Comparison of ENCODE assay signal across 13 mouse cellular contexts in genomic region chr4:45034693-45035628, GRCm38 (mm10). TPM values are rescaled to one million over a fixed set of nuclear protein-coding genes. Genes with fewer than 3 reads are reported as not detected.
DNase-seq lines count a peak whose midpoint lies in the region; ATAC-seq and TF ChIP-seq lines count a peak whose summit lies in the region.
"Had no signal": no experiment of that assay in that cellular context is flagged by ENCODE, and none has a peak within 500 bp of the region (broad histone marks: within the 10 kb centered on the region; RNA-seq: fewer than 3 reads in every experiment).

No protein-coding gene starts in this region.

- intact Hi-C loops in heart, postnatal 36 days (cut with DNase I), result no loop called here
- intact Hi-C loops in heart, postnatal 14 days (cut with DNase I), result no loop called here
- intact Hi-C loops in gastrocnemius, postnatal 36 days (cut with DNase I), result no loop called here

- H3K4me2 ChIP-seq in heart, postnatal 0 days (ENCODE audit: low read depth, low read length), result no peak overlapping the region
- H3K4me2 ChIP-seq in forebrain, embryonic 11.5 days (ENCODE audit: low read depth, low read length, severe bottlenecking), result no peak overlapping the region
- H3K4me2 ChIP-seq: embryonic facial prominence, embryonic 15.5 days; midbrain, embryonic 13.5 days had no signal

- 68% methylated on average over 16 of the region's 16 CpGs for WGBS in heart, postnatal 0 days
- WGBS in forebrain, embryonic 11.5 days, result 89% methylated on average over 16 of the region's 16 CpGs

- peak; percentile 42 for DNase-seq in heart, postnatal 0 days (ENCODE audit: low spot score)
- no peak for DNase-seq in heart, postnatal 36 days
- DNase-seq in adrenal gland, adult 18-20 months (ENCODE audit: low spot score in 2 of 2), result peak; percentile 42 to 58
- peak; percentile 38 to 40 for DNase-seq in heart, postnatal 14 days
- DNase-seq in kidney, postnatal 25 days, result peak; percentile 82 to 91
- no peak for DNase-seq in gastrocnemius, postnatal 36 days
- no peak for DNase-seq in forebrain, embryonic 11.5 days (ENCODE audit: low spot score)
- DNase-seq: cerebellum, adult 18-20 months had no signal

- H3K9me3 ChIP-seq in heart, postnatal 0 days (replicated peaks; ENCODE audit: control insufficient read depth, low read length), result no peaks in the 10 kb centered on the region
- no peaks in the 10 kb centered on the region for H3K9me3 ChIP-seq in forebrain, embryonic 11.5 days (ENCODE audit: control insufficient read depth, low read length)
- H3K9me3 ChIP-seq: embryonic facial prominence, embryonic 15.5 days; midbrain, embryonic 13.5 days had no signal

- 0 out of 2 replicates have a peak overlapping the region, but pooled peaks have one; percentile 1 for H3K9ac ChIP-seq in heart, postnatal 0 days (replicated peaks; ENCODE audit: low read depth, low read length)
- H3K9ac ChIP-seq in forebrain, embryonic 11.5 days (ENCODE audit: low read length), result no peak overlapping the region
- H3K9ac ChIP-seq: embryonic facial prominence, embryonic 15.5 days; midbrain, embryonic 13.5 days had no signal

- H3K36me3 ChIP-seq in heart, postnatal 0 days (replicated peaks; ENCODE audit: control insufficient read depth, insufficient read depth, low read length), result peaks cover 60% of the 10 kb centered on the region
- peaks cover 4% of the 10 kb centered on the region; the same call in 1 of the 2 replicates for H3K36me3 ChIP-seq in forebrain, embryonic 11.5 days (ENCODE audit: control insufficient read depth, insufficient read depth, low read length)

- TF ChIP-seq EP300 in heart, postnatal 0 days (IDR thresholded peaks at IDR 0.05; ENCODE audit: low read depth), result no peak

- no peaks in the 10 kb centered on the region for H3K27me3 ChIP-seq in heart, postnatal 0 days (ENCODE audit: control insufficient read depth, insufficient read depth, low read length)
- no peaks in the 10 kb centered on the region for H3K27me3 ChIP-seq in forebrain, embryonic 11.5 days (ENCODE audit: control insufficient read depth, insufficient read depth, low read length)
- H3K27me3 ChIP-seq: CH12.LX; embryonic facial prominence, embryonic 15.5 days; midbrain, embryonic 13.5 days had no signal

- ATAC-seq in heart, postnatal 0 days (ENCODE audit: insufficient read depth, low read depth), result no peak
- ATAC-seq in activated CD4-positive, CD25-positive, alpha-beta regulatory T cell, adult 4 months, result no peak
- no peak for ATAC-seq in forebrain, embryonic 11.5 days (replicated peaks; ENCODE audit: low FRiP score)
- ATAC-seq: inflammation-experienced regulatory T-cells, adult 6 months had no signal

- H3K4me1 ChIP-seq in heart, postnatal 0 days (ENCODE audit: control insufficient read depth, insufficient read depth), result peaks cover 7% of the 10 kb centered on the region
- H3K4me1 ChIP-seq in forebrain, embryonic 11.5 days (replicated peaks; ENCODE audit: control insufficient read depth, insufficient read depth, low read length), result no peaks in the 10 kb centered on the region
- H3K4me1 ChIP-seq: embryonic facial prominence, embryonic 15.5 days; midbrain, embryonic 13.5 days had no signal

- no peak overlapping the region for H3K4me3 ChIP-seq in heart, postnatal 0 days (ENCODE audit: low read depth, low read length)
- no peak overlapping the region for H3K4me3 ChIP-seq in forebrain, embryonic 11.5 days (ENCODE audit: low read depth, low read length)
- H3K4me3 ChIP-seq: embryonic facial prominence, embryonic 15.5 days; midbrain, embryonic 13.5 days had no signal

- peak overlapping the region; percentile 62; the same call in 1 of the 2 replicates for H3K27ac ChIP-seq in heart, postnatal 0 days (ENCODE audit: low read depth)
- no peak overlapping the region for H3K27ac ChIP-seq in forebrain, embryonic 11.5 days (ENCODE audit: low read depth, low read length)
- H3K27ac ChIP-seq: embryonic facial prominence, embryonic 15.5 days; midbrain, embryonic 13.5 days had no signal

- TF ChIP-seq CTCF in heart, postnatal 0 days (IDR thresholded peaks at IDR 0.05; ENCODE audit: low read depth), result no peak

RNA-seq across cellular contexts. Expression of gene Polr1e, which starts 16.6 kb away (rescaled TPM):
- 37.4 and 46.7 TPM in 2 replicates for total RNA-seq in heart, postnatal 0 days (2014; rRNA removed; ENCODE audit: low replicate concordance)
- polyA plus RNA-seq in heart, postnatal 0 days (2015; fragmentation: Nextera tagmentation; extraction: Ambion mirVana), result 71.2 and 77.5 TPM in 2 replicates
- total RNA-seq in heart, postnatal 36 days (2021), result 10 to 100 TPM; 21.9 to 24.8 TPM
- total RNA-seq in adrenal gland, adult 18-20 months (2021), result 10 to 100 TPM; 14.0 to 15.7 TPM
- 10 to 100 TPM; 25.5 to 33.9 TPM for total RNA-seq in heart, postnatal 14 days (2021)
- 10 to 100 TPM; 39.7 to 56.8 TPM for polyA plus RNA-seq in activated CD4-positive, CD25-positive, alpha-beta regulatory T cell, adult 4 months (2017; shearing (Covaris generic))
- 1 to 10 TPM; 3.9 to 4.2 TPM for total RNA-seq in gastrocnemius, postnatal 36 days (2021)
- 54.5 and 55.2 TPM in 2 replicates for polyA plus RNA-seq in forebrain, embryonic 11.5 days (2014; fragmentation: Nextera tagmentation; extraction: Ambion mirVana)

RNA-seq across cellular contexts. Expression of gene Zbtb5, which starts 22.7 kb away (rescaled TPM):
- 20.3 and 32.0 TPM in 2 replicates for total RNA-seq in heart, postnatal 0 days (2014; rRNA removed; ENCODE audit: low replicate concordance)
- polyA plus RNA-seq in heart, postnatal 0 days (2015; fragmentation: Nextera tagmentation; extraction: Ambion mirVana), result 8.5 and 8.9 TPM in 2 replicates
- total RNA-seq in heart, postnatal 36 days (2021), result 1 to 10 TPM; 6.0 to 6.1 TPM
- 1 to 10 TPM; 9.7 to 10.0 TPM for total RNA-seq in adrenal gland, adult 18-20 months (2021)
- total RNA-seq in heart, postnatal 14 days (2021), result 1 to 10 TPM; 6.7 to 6.8 TPM
- 1 to 10 TPM; 6.5 to 8.9 TPM for polyA plus RNA-seq in activated CD4-positive, CD25-positive, alpha-beta regulatory T cell, adult 4 months (2017; shearing (Covaris generic))
- 1 to 10 TPM; 2.8 to 3.0 TPM for total RNA-seq in gastrocnemius, postnatal 36 days (2021)
- 44.9 and 45.4 TPM in 2 replicates for polyA plus RNA-seq in forebrain, embryonic 11.5 days (2014; fragmentation: Nextera tagmentation; extraction: Ambion mirVana)

RNA-seq across cellular contexts. Expression of gene Fbxo10, which starts 49.4 kb away (rescaled TPM):
- 23.0 and 30.7 TPM in 2 replicates for total RNA-seq in heart, postnatal 0 days (2014; rRNA removed; ENCODE audit: low replicate concordance)
- polyA plus RNA-seq in heart, postnatal 0 days (2015; fragmentation: Nextera tagmentation; extraction: Ambion mirVana), result 11.1 and 11.9 TPM in 2 replicates
- 10 to 100 TPM; 10.4 to 12.0 TPM for total RNA-seq in heart, postnatal 36 days (2021)
- total RNA-seq in adrenal gland, adult 18-20 months (2021), result 1 to 10 TPM; 6.9 to 8.3 TPM
- total RNA-seq in heart, postnatal 14 days (2021), result 10 to 100 TPM; 12.2 to 12.8 TPM
- polyA plus RNA-seq in activated CD4-positive, CD25-positive, alpha-beta regulatory T cell, adult 4 months (2017; shearing (Covaris generic)), result under 1 TPM; 0.62 to 0.93 TPM
- total RNA-seq in gastrocnemius, postnatal 36 days (2021), result 1 to 10 TPM; 2.2 to 2.4 TPM
- 12.5 and 13.3 TPM in 2 replicates for polyA plus RNA-seq in forebrain, embryonic 11.5 days (2014; fragmentation: Nextera tagmentation; extraction: Ambion mirVana)

RNA-seq across cellular contexts. Expression of gene Grhpr, which starts 53.8 kb away (rescaled TPM):
- total RNA-seq in heart, postnatal 0 days (2014; rRNA removed; ENCODE audit: low replicate concordance), result 88.4 and 147 TPM in 2 replicates
- 103 and 108 TPM in 2 replicates for polyA plus RNA-seq in heart, postnatal 0 days (2015; fragmentation: Nextera tagmentation; extraction: Ambion mirVana)
- total RNA-seq in heart, postnatal 36 days (2021), result 10 to 100 TPM; 36.9 to 41.9 TPM
- total RNA-seq in adrenal gland, adult 18-20 months (2021), result 100 to 1,000 TPM; 147 to 159 TPM
- total RNA-seq in heart, postnatal 14 days (2021), result 10 to 100 TPM; 34.5 to 40.1 TPM
- 10 to 100 TPM; 16.1 to 26.4 TPM for polyA plus RNA-seq in activated CD4-positive, CD25-positive, alpha-beta regulatory T cell, adult 4 months (2017; shearing (Covaris generic))
- 10 to 100 TPM; 25.6 to 26.3 TPM for total RNA-seq in gastrocnemius, postnatal 36 days (2021)
- 48.6 and 48.8 TPM in 2 replicates for polyA plus RNA-seq in forebrain, embryonic 11.5 days (2014; fragmentation: Nextera tagmentation; extraction: Ambion mirVana)

Comparison
In these comparisons a context has a peak if more than half of its experiments do, and no peak if none do; other contexts are left out.
1. DNase-seq: peak in heart, postnatal 0 days (single experiment), adrenal gland, adult 18-20 months (2 of 2), heart, postnatal 14 days (2 of 2) and kidney, postnatal 25 days (2 of 2); none in heart, postnatal 36 days (0 of 2), gastrocnemius, postnatal 36 days (0 of 2) and forebrain, embryonic 11.5 days (single experiment).